Mouse (Mus musculus): ENCODE results near the gene Dmpk.

GRCm38 (mm10) chr7:19046286-19047069, 37.2 kb upstream of the Dmpk start:
- no peak for TF ChIP-seq CTCF (IDR thresholded peaks at IDR 0.05; ENCODE audit: low read depth)
- no peak for TF ChIP-seq EP300 (IDR thresholded peaks at IDR 0.05; ENCODE audit: low read depth)
